In genomic region chr12:51718617-51719016, GRCm38 (mm10) we compare ENCODE assay signal across 21 mouse cellular contexts.
"Had no signal": no experiment of that assay in that cellular context is flagged by ENCODE, and none has a peak within 500 bp of the region (broad histone marks: within the 10 kb centered on the region; RNA-seq: fewer than 3 reads in every experiment).

No protein-coding gene starts in this region.

- ATAC-seq: liver, embryonic 12.5 days had no signal

- H3K9ac ChIP-seq: limb, embryonic 13.5 days; liver, embryonic 12.5 days; liver, embryonic 15.5 days; lung, embryonic 15.5 days; neural tube, embryonic 13.5 days had no signal

- H3K9me3 ChIP-seq: limb, embryonic 10.5 days; limb, embryonic 13.5 days; liver, embryonic 12.5 days; liver, embryonic 15.5 days; lung, embryonic 15.5 days; neural tube, embryonic 13.5 days had no signal

- H3K27me3 ChIP-seq: limb, embryonic 13.5 days; liver, embryonic 12.5 days; liver, embryonic 15.5 days; lung, embryonic 15.5 days; neural tube, embryonic 13.5 days had no signal

- H3K36me3 ChIP-seq: liver, embryonic 15.5 days had no signal

- H3K27ac ChIP-seq: limb, embryonic 10.5 days; limb, embryonic 13.5 days; liver, embryonic 12.5 days; liver, embryonic 15.5 days; lung, embryonic 15.5 days; macrophage; neural tube, embryonic 13.5 days; stomach, postnatal 0 days had no signal

- H3K4me1 ChIP-seq: limb, embryonic 10.5 days; limb, embryonic 13.5 days; lung, embryonic 15.5 days; neural tube, embryonic 13.5 days had no signal

- H3K4me3 ChIP-seq: limb, embryonic 10.5 days; limb, embryonic 13.5 days; liver, embryonic 12.5 days; liver, embryonic 15.5 days; lung, embryonic 15.5 days; myocyte; neural tube, embryonic 13.5 days had no signal

- DNase-seq: kidney, adult 8-10 months; kidney, postnatal 14 days; kidney, postnatal 4 days; liver; lung, postnatal 10 days; midbrain, embryonic 14.5 days; right cerebral cortex, adult 18-20 months; right cerebral cortex, postnatal 14 days; right cerebral cortex, postnatal 4 days; thymus, adult 2 months; thymus, postnatal 14 days; thymus, postnatal 4 days had no signal
